Mouse (Mus musculus) ES-E14 (cell line): ENCODE results near the gene Hic2. TPM values are rescaled to one million over a fixed set of nuclear protein-coding genes. Genes with fewer than 3 reads are reported as not detected.
A peak's percentile ranks its signal among the peaks of the same experiment; 100 is the strongest.

Experiments
- DNase-seq: peaks from one replicate; pipeline ENCODE4 v3.0.0-alpha.2; 2013; ENCODE audit warnings: low read depth, low spot score
- H3K27ac ChIP-seq: 2 replicates; pipeline ENCODE4 v1.5.1; 2012; ENCODE audit warnings: low read depth, mild to moderate bottlenecking, low read length, moderate library complexity, mixed read lengths; ENCODE audit not compliant: poor library complexity, insufficient read depth, severe bottlenecking
- H3K36me3 ChIP-seq: 2 replicates; pipeline ENCODE4 v1.6.1; 2012; ENCODE audit warnings: mild to moderate bottlenecking, low read length, moderate library complexity, mixed read lengths; ENCODE audit not compliant: control insufficient read depth, poor library complexity, insufficient read depth, severe bottlenecking
- H3K4me1 ChIP-seq, 2 experiments: fragments of 150-350 bp in 1 of 2; sonication (generic) in 1 of 2; 2 replicates each; pipeline ENCODE4 v1.6.1; 2012; ENCODE audit warnings: low read length in 2 of 2, mild to moderate bottlenecking in 1 of 2, mixed read lengths in 1 of 2; ENCODE audit not compliant: control insufficient read depth in 2 of 2, insufficient read depth in 2 of 2, poor library complexity in 1 of 2
- H3K4me3 ChIP-seq, 2 experiments: fragments of 150-350 bp in 1 of 2; sonication (generic) in 1 of 2; 2 replicates each; pipeline ENCODE4 v1.5.1; 2012; ENCODE audit warnings: low read length in 2 of 2, low read depth in 1 of 2, mild to moderate bottlenecking in 1 of 2, mixed read lengths in 1 of 2; ENCODE audit not compliant: insufficient read depth in 1 of 2, poor library complexity in 1 of 2, severe bottlenecking in 1 of 2
- H3K9ac ChIP-seq: 2 replicates; pipeline ENCODE4 v1.6.1; 2012; ENCODE audit warnings: low read depth, mild to moderate bottlenecking, low read length, mixed read lengths; ENCODE audit not compliant: poor library complexity, insufficient read depth, severe bottlenecking
- H3K9me3 ChIP-seq: fragments of 150-350 bp; sonication (generic); 2 replicates; pipeline ENCODE4 v1.6.1; 2012; ENCODE audit warnings: low read depth, mild to moderate bottlenecking, low read length; ENCODE audit not compliant: control insufficient read depth, insufficient read depth
- CHD2 ChIP-seq: IDR thresholded peaks from 2 replicates; pipeline ENCODE4 v1.6.1; 2014; ENCODE audit warnings: mild to moderate bottlenecking, low read depth, low read length, inconsistent platforms
- HCFC1 ChIP-seq: IDR thresholded peaks from 2 replicates; pipeline ENCODE4 v1.6.1; 2012; ENCODE audit warnings: low read length, inconsistent platforms, borderline replicate concordance; ENCODE audit not compliant: insufficient read depth
- MAFK ChIP-seq: IDR thresholded peaks from 2 replicates; pipeline ENCODE4 v1.6.1; 2014; ENCODE audit warnings: mild to moderate bottlenecking, low read depth, low read length, inconsistent platforms; ENCODE audit not compliant: insufficient read depth
- ZC3H11A ChIP-seq: IDR thresholded peaks from 2 replicates; pipeline ENCODE4 v1.6.1; 2012; ENCODE audit warnings: low read depth, mild to moderate bottlenecking, inconsistent platforms, low read length, borderline replicate concordance
- ZNF384 ChIP-seq: IDR thresholded peaks from 2 replicates; pipeline ENCODE4 v1.6.1; 2012; ENCODE audit warnings: low read depth, low read length, inconsistent platforms
- in situ Hi-C, 2 experiments: fragments of 600-800 bp; cut with MboI; formaldehyde crosslinking; loops; one replicate each; pipeline ENCODE4 v1.15.1; 2025; ENCODE audit warnings: low sequenced_read_pairs in 2 of 2, inconsistent platforms in 1 of 2; ENCODE audit not compliant: unreplicated experiment in 2 of 2
- total RNA-seq: library from RNA; depleted of rRNA; stranded (reverse); fragments of 300-350 nt; gene quantifications from 2 replicates; pipeline ENCODE4 v1.2.3, GENCODE M21; 2012

Gene Hic2
- total RNA-seq, 1 experiment = 35.9 TPM

GRCm38 (mm10) chr16:17271856-17272255 is 38.5 kb downstream of the Hic2 start:
- in situ Hi-C loops = loop anchor here in 1 of 2 experiments (5.0 kb wide), 1 partner anchor 65 kb away; the partner anchor contains the start of gene Rimbp3
- Histone ChIP-seq H3K36me3 (no peaks in the 10 kb centered on the region), H3K4me3 (no peak overlapping the region)

GRCm38 (mm10) chr16:17275721-17276120 is 42.3 kb downstream of the Hic2 start, which contains the start of gene Tmem191c:
TSS of gene Tmem191c (plus strand) at chr16:17276077.
- TF ChIP-seq ZC3H11A (no peak), ZNF384 (no peak), HCFC1 (no peak), MAFK (no peak), CHD2 (no peak)
- peak within 1 kb of the TSS; percentile 70 to 84 for H3K4me3 ChIP-seq
- H3K9me3 ChIP-seq = no peaks in the 10 kb centered on the region
- H3K36me3 ChIP-seq = peaks cover 4% of the 10 kb centered on the region; the same call in 1 of the 2 replicates
- peak within 1 kb of the TSS; percentile 61 for H3K27ac ChIP-seq
- H3K4me1 ChIP-seq = peaks cover 0 to 3% of the 10 kb centered on the region in 2 experiments; a peak in 1 of 4 replicates
- peak within 1 kb of the TSS; percentile 77 for H3K9ac ChIP-seq
- DNase-seq = no peak
- in situ Hi-C loops = no loop called here

More at GRCm38 (mm10) chr16:17271856-17272255, 38.5 kb downstream of the Hic2 start:
- DNase-seq = no peak
- H3K9me3 ChIP-seq = no peaks in the 10 kb centered on the region
- H3K27ac ChIP-seq = no peak overlapping the region
- TF ChIP-seq ZNF384 (no peak), ZC3H11A (no peak), CHD2 (no peak), MAFK (no peak), HCFC1 (no peak)
- H3K4me1 ChIP-seq = peaks cover 0 to 4% of the 10 kb centered on the region in 2 experiments; a peak in 1 of 4 replicates
- H3K9ac ChIP-seq = no peak overlapping the region

GRCm38 (mm10) chr16:17276164-17277151 is 43.1 kb downstream of the Hic2 start:
- H3K9me3 ChIP-seq = no peaks in the 10 kb centered on the region
- H3K27ac ChIP-seq = peak overlapping the region; percentile 61
- H3K36me3 ChIP-seq = peaks cover 6% of the 10 kb centered on the region; the same call in 1 of the 2 replicates
- H3K4me3 ChIP-seq = peak overlapping the region; percentile 70 to 84
- DNase-seq = peak; percentile 92
- H3K9ac ChIP-seq = peak overlapping the region; percentile 77
- H3K4me1 ChIP-seq = no peaks in the 10 kb centered on the region
- in situ Hi-C loops = no loop called here
- TF ChIP-seq ZNF384 (no peak), HCFC1 (0 out of 2 replicates have a peak, but pooled peaks have one; percentile 27), ZC3H11A (peak; percentile 59; the same call in 1 of the 2 replicates)

- H3K4me1 ChIP-seq = no peaks in the 10 kb centered on the region
- no peaks in the 10 kb centered on the region for H3K9me3 ChIP-seq
- peaks cover 17% of the 10 kb centered on the region; the same call in 1 of the 2 replicates for H3K36me3 ChIP-seq
- peak overlapping the region; percentile 70 to 84 for H3K4me3 ChIP-seq
- H3K9ac ChIP-seq = peak overlapping the region; percentile 48
- no peak overlapping the region for H3K27ac ChIP-seq
- TF ChIP-seq CHD2 (no peak), HCFC1 (peak; percentile 27; the same call in 1 of the 2 replicates)
- peak; percentile 27 for DNase-seq
- in situ Hi-C loops = no loop called here
Measured at GRCm38 (mm10) chr16:17277342-17278211, 44.2 kb downstream of the Hic2 start.
